Mouse (Mus musculus): ENCODE measurements around the gene Ogfod1.

Gene Ogfod1

DNA sequence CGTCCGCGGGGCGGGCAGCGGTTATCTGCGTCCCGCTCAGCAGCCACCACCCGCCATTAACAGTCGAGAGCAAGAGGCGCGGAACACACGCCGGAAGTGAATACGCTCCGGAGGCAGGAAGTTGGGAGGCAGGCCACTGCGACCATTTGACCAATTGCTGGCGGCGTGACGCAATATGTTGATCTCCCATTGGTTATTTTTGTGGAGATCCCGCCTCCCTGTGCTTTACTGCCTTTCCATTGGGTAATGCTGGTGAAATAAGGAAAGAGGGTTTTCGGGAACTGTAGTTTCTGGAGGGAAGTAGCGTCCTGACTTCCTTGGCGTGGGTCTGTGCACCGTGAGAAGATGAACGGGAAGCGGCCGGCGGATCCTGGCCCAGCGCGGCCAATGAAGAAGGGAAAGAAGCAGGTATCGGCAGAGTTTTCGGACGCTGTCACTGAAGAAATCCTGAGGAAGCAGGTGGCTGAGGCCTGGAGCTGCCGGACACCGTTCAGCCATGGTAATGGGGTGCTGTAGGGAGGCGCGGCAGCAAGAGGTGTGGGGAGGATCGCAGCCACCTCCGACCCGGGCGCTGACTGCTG, at the start of gene Ogfod1, which contains the start of gene Nudt21:
Gene Ogfod1, plus strand, starts transcription at position 255 of the 581 bp plus-strand sequence.
Gene Nudt21, minus strand, starts transcription at position 88 of the 581 bp plus-strand sequence.
- DNase-seq = peak; percentile 97

DNA sequence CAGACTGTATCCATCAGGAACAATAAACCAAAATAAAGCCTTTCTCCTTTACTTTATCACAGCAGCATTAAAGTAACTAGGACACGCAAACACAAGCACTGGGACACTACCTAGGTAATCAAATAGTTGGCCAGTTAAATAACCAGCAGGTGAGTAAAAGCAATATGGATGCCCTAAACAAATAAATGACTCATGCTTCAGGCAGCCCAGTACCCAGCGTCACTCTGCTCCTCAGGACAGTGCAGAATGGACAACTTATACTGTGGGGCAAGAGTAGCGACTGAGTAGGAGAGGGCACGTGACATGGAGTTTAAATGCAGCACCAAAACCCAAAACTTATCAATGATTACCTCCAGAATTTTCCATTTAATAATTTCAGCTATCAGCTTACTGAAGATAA, 47.3 kb upstream of the Ogfod1 start:
- no peak for DNase-seq

- DNase-seq = no peak
These were observed 38.0 kb upstream of the Ogfod1 start for GRCm38 (mm10) chr8:93998961-93999360.

GRCm38 (mm10) chr8:94004139-94004538, 32.9 kb upstream of the Ogfod1 start:
- DNase-seq = no peak

DNA sequence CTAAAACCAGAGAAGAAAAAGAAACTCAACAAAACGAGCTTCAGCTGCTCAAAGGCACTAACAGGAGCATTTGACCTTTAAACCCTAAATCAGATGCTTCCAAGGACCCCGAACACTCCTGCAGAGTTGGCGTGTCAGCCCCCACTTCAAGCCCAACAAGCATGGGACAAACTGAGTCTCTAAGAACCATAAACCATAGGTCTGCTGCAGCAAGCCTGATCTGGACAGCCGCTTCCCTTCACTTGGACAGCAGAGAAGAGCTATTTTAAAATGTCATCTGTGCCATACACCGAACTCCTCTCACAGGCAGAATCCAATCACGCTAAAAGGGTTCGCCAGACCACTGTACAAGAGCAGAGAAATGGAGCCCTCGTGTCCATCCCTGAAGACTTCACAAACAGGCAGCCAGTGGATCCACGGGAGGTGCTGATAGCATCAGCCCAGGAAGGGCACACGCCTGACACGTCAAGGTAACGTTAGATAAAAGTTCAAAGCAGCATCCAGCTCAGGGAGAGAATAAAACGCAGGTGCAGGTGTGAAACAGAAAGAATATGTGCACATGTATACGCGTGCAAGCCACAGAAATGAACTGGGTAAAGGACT, 27.7 kb upstream of the Ogfod1 start:
- no peak for DNase-seq

- DNase-seq = no peak
These were observed 26.8 kb upstream of the Ogfod1 start for GRCm38 (mm10) chr8:94010101-94010705.

DNA sequence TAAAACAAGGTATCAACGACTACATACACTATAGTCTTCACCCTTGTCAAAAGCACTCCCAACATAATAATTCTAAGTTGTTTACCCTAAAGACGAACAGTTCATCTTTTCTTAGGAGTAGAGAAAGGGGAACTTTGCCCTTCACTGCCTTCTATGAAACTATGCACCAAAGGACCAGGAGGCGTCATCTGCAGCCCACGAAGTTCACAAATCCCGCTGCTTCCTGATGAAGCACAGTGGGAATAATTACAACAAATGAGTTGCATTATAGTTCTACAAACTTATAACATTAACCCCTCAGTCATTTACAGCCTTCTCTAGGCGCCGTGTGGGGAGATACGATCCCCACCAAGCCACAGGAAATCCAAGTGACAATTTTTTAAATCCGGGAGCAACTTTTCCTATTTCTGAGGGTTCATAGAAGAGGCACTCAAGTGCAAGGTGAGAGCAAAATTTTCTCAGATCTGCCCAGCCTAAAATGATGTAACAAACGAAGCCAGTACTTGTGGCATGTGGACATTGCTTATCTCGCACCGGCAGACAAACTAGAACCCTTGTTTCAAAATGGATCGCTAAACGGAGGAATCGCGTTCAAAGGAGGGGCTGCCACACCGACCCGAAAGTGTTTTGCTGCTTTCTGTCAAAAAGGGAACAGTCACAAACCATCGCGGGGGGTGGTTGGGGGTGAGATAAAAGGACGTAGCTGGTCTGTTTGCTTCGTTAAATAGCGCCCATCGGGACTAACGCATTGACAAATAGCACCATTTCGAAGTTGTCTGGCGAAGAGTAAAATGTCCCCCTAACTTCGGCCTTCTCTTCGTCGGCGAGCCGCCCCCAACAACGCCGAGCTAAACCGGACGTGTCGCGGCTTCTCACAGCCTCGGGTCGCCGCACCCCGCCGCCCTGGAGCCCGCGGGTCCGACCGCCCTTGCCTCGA, 25.7 kb upstream of the Ogfod1 start:
- DNase-seq = no peak

GRCm38 (mm10) chr8:94012013-94012951, 24.7 kb upstream of the Ogfod1 start, which contains the start of gene Amfr:
Gene Amfr (minus strand): TSS chr8:94012842.
- DNase-seq = peak; percentile 67

- no peak for DNase-seq
These were observed 23.9 kb upstream of the Ogfod1 start for GRCm38 (mm10) chr8:94013026-94013612.

GRCm38 (mm10) chr8:94023916-94024315, 13.1 kb upstream of the Ogfod1 start:
- DNase-seq = no peak

DNA sequence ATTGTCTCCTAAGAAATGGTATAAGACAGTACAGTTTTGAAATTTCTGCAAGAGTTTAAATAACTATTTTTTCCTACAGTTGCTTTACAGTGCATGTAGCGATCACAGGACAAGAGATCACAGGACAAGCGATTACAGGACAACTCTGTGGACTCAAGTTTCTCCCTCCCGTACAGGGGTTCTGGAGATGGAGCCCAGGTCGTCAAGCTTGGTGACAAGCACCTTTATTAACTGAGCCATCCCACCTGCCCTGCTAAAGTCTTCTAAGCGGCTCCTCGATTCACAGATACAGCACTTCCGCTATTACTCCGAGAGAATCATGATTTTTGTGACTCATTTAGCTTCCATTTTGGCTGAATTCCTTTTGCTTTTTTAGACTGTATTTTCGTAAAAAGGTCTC, 7.3 kb upstream of the Ogfod1 start:
- DNase-seq = no peak

- DNase-seq = no peak
These were observed 3.4 kb upstream of the Ogfod1 start for GRCm38 (mm10) chr8:94033601-94034000.

DNA sequence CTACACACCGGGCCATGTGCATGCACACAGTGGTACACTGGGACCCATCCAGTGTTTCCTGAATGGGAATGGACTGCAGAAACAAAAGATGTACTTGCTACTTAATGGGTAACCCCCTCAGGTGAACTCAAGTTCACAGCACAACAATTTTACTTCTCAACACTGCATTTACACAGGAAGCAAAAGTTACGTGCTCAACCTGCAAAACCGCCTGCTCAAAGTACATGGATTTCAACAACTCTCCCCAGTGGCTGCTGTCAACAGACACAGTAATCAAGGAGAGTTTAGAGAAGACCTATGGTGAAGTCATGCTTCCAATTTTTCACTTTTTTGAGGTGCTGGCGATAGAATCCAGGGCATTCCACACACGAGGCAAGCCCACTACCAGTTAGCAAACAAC, 1.8 kb upstream of the Ogfod1 start:
- no peak for DNase-seq

GRCm38 (mm10) chr8:94036541-94036940, 457 bp upstream of the Ogfod1 start:
- DNase-seq = peak; percentile 77

GRCm38 (mm10) chr8:94037806-94038205, 808 bp downstream of the Ogfod1 start:
- peak; percentile 9 for DNase-seq

DNA sequence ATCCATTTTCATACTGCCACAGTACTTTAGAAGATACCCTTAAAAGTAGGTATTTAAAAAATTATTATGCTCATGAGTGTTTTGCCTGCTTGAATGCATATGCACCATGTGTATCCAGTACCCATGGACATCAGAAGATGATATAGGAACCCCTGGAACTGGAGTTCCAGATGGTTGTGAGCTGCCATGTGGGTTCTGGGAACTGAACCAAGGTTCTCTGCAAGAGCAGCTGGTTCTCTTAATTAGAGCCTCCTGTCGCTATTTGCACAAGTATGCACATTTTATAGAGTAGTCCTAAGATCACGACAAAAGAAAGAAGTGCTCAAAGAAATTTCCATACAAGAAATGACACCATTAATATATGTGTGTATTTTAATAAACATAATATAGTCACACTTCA, 10.8 kb downstream of the Ogfod1 start:
- DNase-seq = peak; percentile 12

- no peak for DNase-seq
These were observed 15.7 kb downstream of the Ogfod1 start for GRCm38 (mm10) chr8:94052696-94053095.

GRCm38 (mm10) chr8:94057157-94057854, 20.3 kb downstream of the Ogfod1 start:
- peak; percentile 68 for DNase-seq

GRCm38 (mm10) chr8:94066121-94066863, 29.3 kb downstream of the Ogfod1 start:
- no peak for DNase-seq

DNA sequence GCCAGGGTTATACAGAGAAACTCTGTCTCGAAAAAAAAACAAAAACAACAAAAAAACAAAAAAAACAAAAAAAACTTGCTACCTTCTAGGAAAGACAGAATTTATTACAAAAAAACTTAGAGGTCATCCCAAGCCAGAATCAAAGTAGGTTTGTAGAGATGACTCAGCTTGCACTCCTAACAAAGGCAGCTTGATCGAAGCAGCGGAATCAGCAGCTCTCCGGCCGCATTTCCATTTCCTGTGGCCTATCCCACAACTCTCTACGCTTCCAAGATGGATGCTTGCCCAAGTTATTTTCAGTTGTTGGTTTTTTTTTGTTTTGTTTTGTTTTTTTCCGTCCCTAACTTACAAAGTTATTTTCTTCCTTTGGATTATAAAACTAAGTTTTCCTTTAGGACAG, 31.8 kb downstream of the Ogfod1 start:
- no peak for DNase-seq

Data from lung, postnatal 10 days (tissue).